Mouse (Mus musculus) Patski (cell line): ENCODE data around the gene Gal3st2c. TPM values are rescaled to one million over a fixed set of nuclear protein-coding genes. Genes with fewer than 3 reads are reported as not detected.
"Not testable (repeated sequence)": the region's sequence is repeated elsewhere in the genome, so short reads cannot be mapped to it uniquely, and the experiment has no call there.

Source experiments
- ATAC-seq: fragments of 100-300 bp; one replicate; pipeline ENCODE4 v1.8.0; 2021
- CTCF ChIA-PET: fragments of 350-600 bp; sonication (Branson Sonifier 250); formaldehyde crosslinking; loops from one replicate; lab custom pipeline; 2022; ENCODE audit warnings: inconsistent platforms; lab: Charles Lee
- POLR2A ChIA-PET: fragments of 350-600 bp; sonication (Branson Sonifier 250); formaldehyde crosslinking; loops from one replicate; lab custom pipeline; 2022; ENCODE audit warnings: antibody characterized with exemption, inconsistent platforms; lab: Charles Lee
- DNase-seq: peaks from one replicate; pipeline ENCODE4 v3.0.0-alpha.2; 2011; ENCODE audit warnings: low read depth, low spot score
- H3K27me3 ChIP-seq: fragments of 371-371 bp; one replicate; pipeline ENCODE4 v1.5.1; 2021
- CTCF ChIP-seq: fragments of 100-300 bp; IDR thresholded peaks from one replicate; pipeline ENCODE4 v1.5.1; 2021
- in situ Hi-C: fragments of 300-500 bp; cut with MboI; formaldehyde crosslinking; loops from 3 replicates; pipeline ENCODE4 v1.11.1; 2018; ENCODE audit warnings: low pct_unique_long_range_greater_than_20kb, mixed read lengths
- polyA plus RNA-seq: library from polyadenylated mRNA; unstranded; gene quantifications from one replicate; pipeline ENCODE4 v1.2.3, GENCODE M21; 2021

The Gal3st2c gene
- polyA plus RNA-seq, 1 experiment from 2014 or later = 0.06 TPM

GRCm38 (mm10) chr1:94001023-94001422, 10.7 kb downstream of the Gal3st2c start:
- ChIA-PET POLR2A (no interaction called here), CTCF (no interaction called here)
- TF ChIP-seq CTCF = no peak
- no peaks in the 10 kb centered on the region for H3K27me3 ChIP-seq
- DNase-seq (no peak), ATAC-seq (no peak)
- in situ Hi-C loops = no loop called here

GRCm38 (mm10) chr1:94005954-94006506, 15.7 kb downstream of the Gal3st2c start:
- CTCF ChIA-PET, in situ Hi-C loops, H3K27me3 ChIP-seq, POLR2A ChIA-PET, ATAC-seq, DNase-seq: not testable (repeated sequence)

- CTCF ChIA-PET, ATAC-seq, in situ Hi-C loops, H3K27me3 ChIP-seq, POLR2A ChIA-PET, DNase-seq: not testable (repeated sequence)
Observed at GRCm38 (mm10) chr1:94008826-94009225, 18.5 kb downstream of the Gal3st2c start.

- ChIA-PET POLR2A (no interaction called here), CTCF (no interaction called here)
- DNase-seq (no peak), ATAC-seq (no peak)
- peak; percentile 23 for TF ChIP-seq CTCF
- peaks cover 17% of the 10 kb centered on the region for H3K27me3 ChIP-seq
- in situ Hi-C loops = no loop called here
Observed at GRCm38 (mm10) chr1:94011643-94012042, 21.3 kb downstream of the Gal3st2c start.

GRCm38 (mm10) chr1:94020151-94020550, 29.8 kb downstream of the Gal3st2c start, which contains the start of gene Neu4:
Gene Neu4, plus strand, starts transcription at chr1:94020451.
- peaks cover 37% of the 10 kb centered on the region for H3K27me3 ChIP-seq
- in situ Hi-C loops = no loop called here
- TF ChIP-seq CTCF = no peak
- DNase-seq (no peak), ATAC-seq (no peak)
- ChIA-PET CTCF (no interaction called here), POLR2A (no interaction called here)

GRCm38 (mm10) chr1:94027506-94028108, 37.3 kb downstream of the Gal3st2c start:
- no peak for DNase-seq
- ATAC-seq = no peak
- peaks cover 22% of the 10 kb centered on the region for H3K27me3 ChIP-seq
- in situ Hi-C loops = no loop called here
- ChIA-PET POLR2A (no interaction called here), CTCF (no interaction called here)
- TF ChIP-seq CTCF = no peak

GRCm38 (mm10) chr1:94028741-94029140, 38.4 kb downstream of the Gal3st2c start:
- ChIA-PET POLR2A (interaction anchor here (0.6 kb wide), 1 partner anchor 961 kb away, joined by 3 read pairs; no protein-coding TSS in a partner anchor), CTCF (no interaction called here)
- in situ Hi-C loops = no loop called here
- ATAC-seq = peak; percentile 71
- no peak for TF ChIP-seq CTCF
- peak; percentile 9 for DNase-seq
- peaks cover 10% of the 10 kb centered on the region for H3K27me3 ChIP-seq

- ChIA-PET CTCF (interaction anchor here (0.9 to 1.9 kb wide), 3 partner anchors 12 to 45 kb away, joined by 3 to 6 read pairs (median 3); no protein-coding TSS in a partner anchor), POLR2A (no interaction called here)
- ATAC-seq = no peak
- H3K27me3 ChIP-seq = peaks cover 3% of the 10 kb centered on the region
- in situ Hi-C loops = no loop called here
- TF ChIP-seq CTCF = no peak
- DNase-seq = no peak
Observed at GRCm38 (mm10) chr1:94033075-94033602, 42.8 kb downstream of the Gal3st2c start.

- in situ Hi-C loops = no loop called here
- TF ChIP-seq CTCF = no peak
- DNase-seq (no peak), ATAC-seq (peak; percentile 79)
- peaks cover 4% of the 10 kb centered on the region for H3K27me3 ChIP-seq
- ChIA-PET POLR2A (no interaction called here), CTCF (no interaction called here)
Observed at GRCm38 (mm10) chr1:94034984-94035743, 44.9 kb downstream of the Gal3st2c start.

GRCm38 (mm10) chr1:94040391-94040790, 50.1 kb downstream of the Gal3st2c start:
- in situ Hi-C loops = no loop called here
- H3K27me3 ChIP-seq = peaks cover 4% of the 10 kb centered on the region
- ChIA-PET CTCF (no interaction called here), POLR2A (no interaction called here)
- DNase-seq = no peak
- no peak for ATAC-seq
- TF ChIP-seq CTCF = no peak

GRCm38 (mm10) chr1:94045559-94045958, 55.2 kb downstream of the Gal3st2c start:
- H3K27me3 ChIP-seq = no peaks in the 10 kb centered on the region
- ChIA-PET POLR2A (no interaction called here), CTCF (no interaction called here)
- no peak for DNase-seq
- in situ Hi-C loops = no loop called here
- no peak for TF ChIP-seq CTCF
- no peak for ATAC-seq
